Mouse (Mus musculus): ENCODE results near the gene Smurf1. TPM values are rescaled to one million over a fixed set of nuclear protein-coding genes. Genes with fewer than 3 reads are reported as not detected.

The Smurf1 gene
- polyA plus RNA-seq, 1 experiment: 19.7 TPM

- Histone ChIP-seq H3K4me3 (ENCODE audit: low read depth, low read length) (no peak overlapping the region), H3K27me3 (ENCODE audit: control insufficient read depth, insufficient read depth, low read length, poor library complexity, severe bottlenecking) (no peaks in the 10 kb centered on the region), H3K36me3 (ENCODE audit: control insufficient read depth, insufficient read depth, low read length, poor library complexity, severe bottlenecking) (peaks cover 4% of the 10 kb centered on the region; the same call in 1 of the 2 replicates), H3K9me3 (replicated peaks; ENCODE audit: control insufficient read depth, insufficient read depth, low read length, poor library complexity, severe bottlenecking) (no peaks in the 10 kb centered on the region), H3K4me1 (ENCODE audit: control insufficient read depth, insufficient read depth, low read length) (no peaks in the 10 kb centered on the region), H3K9ac (ENCODE audit: low read depth, poor library complexity, severe bottlenecking) (no peak overlapping the region), H3K27ac (ENCODE audit: insufficient read depth, low read length) (no peak overlapping the region)
- TF ChIP-seq POLR2A (IDR thresholded peaks at IDR 0.05; ENCODE audit: insufficient read depth, low read length): no peak
- no peak for TF ChIP-seq CTCF (IDR thresholded peaks at IDR 0.05; ENCODE audit: low read depth, low read length)
- no peak for TF ChIP-seq EP300 (IDR thresholded peaks at IDR 0.05; ENCODE audit: insufficient read depth, low read depth, low read length)
Measured at GRCm38 (mm10) chr5:144859284-144859683, 106.4 kb downstream of the Smurf1 start.

DNA sequence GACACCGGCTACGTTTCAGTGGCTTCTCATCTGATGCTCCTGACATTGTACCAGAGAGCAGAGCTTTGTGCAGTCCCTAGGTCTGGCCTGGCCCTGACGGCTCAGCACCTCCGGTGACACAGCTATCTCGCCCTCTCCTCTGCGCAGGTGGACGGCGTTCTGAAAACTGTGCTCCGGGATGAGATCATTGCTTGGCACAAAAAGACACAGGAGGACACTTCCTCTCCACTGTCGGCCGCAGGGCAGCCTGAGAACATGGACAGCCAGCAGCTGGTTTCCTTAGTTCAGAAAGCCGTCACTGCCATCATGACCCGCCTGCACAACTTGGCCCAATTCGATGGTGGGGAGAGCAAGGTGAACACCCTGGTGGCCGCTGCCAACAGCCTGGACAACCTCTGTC is 107.1 kb downstream of the Smurf1 start:
- H3K9ac ChIP-seq (ENCODE audit: low read depth, poor library complexity, severe bottlenecking): no peak overlapping the region
- H3K27me3 ChIP-seq (ENCODE audit: control insufficient read depth, insufficient read depth, low read length, poor library complexity, severe bottlenecking): no peaks in the 10 kb centered on the region
- no peak for TF ChIP-seq EP300 (IDR thresholded peaks at IDR 0.05; ENCODE audit: insufficient read depth, low read depth, low read length)
- no peak for TF ChIP-seq CTCF (IDR thresholded peaks at IDR 0.05; ENCODE audit: low read depth, low read length)
- no peak for TF ChIP-seq POLR2A (IDR thresholded peaks at IDR 0.05; ENCODE audit: insufficient read depth, low read length)
- no peaks in the 10 kb centered on the region for H3K9me3 ChIP-seq (replicated peaks; ENCODE audit: control insufficient read depth, insufficient read depth, low read length, poor library complexity, severe bottlenecking)
- H3K4me3 ChIP-seq (ENCODE audit: low read depth, low read length): no peak overlapping the region
- no peaks in the 10 kb centered on the region for H3K4me1 ChIP-seq (ENCODE audit: control insufficient read depth, insufficient read depth, low read length)
- H3K36me3 ChIP-seq (ENCODE audit: control insufficient read depth, insufficient read depth, low read length, poor library complexity, severe bottlenecking): peaks cover 4% of the 10 kb centered on the region; the same call in 1 of the 2 replicates
- no peak overlapping the region for H3K27ac ChIP-seq (ENCODE audit: insufficient read depth, low read length)

- no peaks in the 10 kb centered on the region for H3K27me3 ChIP-seq (ENCODE audit: control insufficient read depth, insufficient read depth, low read length, poor library complexity, severe bottlenecking)
- no peak overlapping the region for H3K27ac ChIP-seq (ENCODE audit: insufficient read depth, low read length)
- peaks cover 4% of the 10 kb centered on the region; the same call in 1 of the 2 replicates for H3K36me3 ChIP-seq (ENCODE audit: control insufficient read depth, insufficient read depth, low read length, poor library complexity, severe bottlenecking)
- H3K9me3 ChIP-seq (replicated peaks; ENCODE audit: control insufficient read depth, insufficient read depth, low read length, poor library complexity, severe bottlenecking): no peaks in the 10 kb centered on the region
- no peak overlapping the region for H3K9ac ChIP-seq (ENCODE audit: low read depth, poor library complexity, severe bottlenecking)
- TF ChIP-seq CTCF (IDR thresholded peaks at IDR 0.05; ENCODE audit: low read depth, low read length) (no peak), POLR2A (IDR thresholded peaks at IDR 0.05; ENCODE audit: insufficient read depth, low read length) (no peak), EP300 (IDR thresholded peaks at IDR 0.05; ENCODE audit: insufficient read depth, low read depth, low read length) (peak; percentile 65; the same call in 1 of the 2 replicates)
- no peaks in the 10 kb centered on the region for H3K4me1 ChIP-seq (ENCODE audit: control insufficient read depth, insufficient read depth, low read length)
- H3K4me3 ChIP-seq (ENCODE audit: low read depth, low read length): no peak overlapping the region
Measured at GRCm38 (mm10) chr5:144855936-144856335, 109.7 kb downstream of the Smurf1 start.

DNA sequence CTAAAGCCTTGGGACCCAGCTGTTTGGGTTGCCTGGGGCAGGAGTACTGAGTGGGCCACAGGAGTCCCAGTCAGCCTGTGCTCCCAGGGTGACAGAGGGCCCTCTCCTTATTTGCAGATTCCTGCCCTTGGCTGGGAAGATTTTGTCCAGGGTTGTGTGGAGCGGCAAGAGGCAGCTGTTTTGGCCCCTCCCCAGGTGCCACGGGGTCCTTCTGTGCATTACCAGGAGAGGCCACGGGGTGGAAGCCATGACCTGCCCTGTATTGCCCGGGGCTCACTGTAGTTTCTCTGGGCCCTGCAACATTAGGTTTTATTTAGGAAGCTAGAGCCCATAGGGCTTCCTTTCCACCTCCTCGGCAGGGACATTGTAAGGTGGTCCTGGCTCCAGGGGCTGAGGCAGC is 111.7 kb downstream of the Smurf1 start:
- Histone ChIP-seq H3K4me3 (ENCODE audit: low read depth, low read length) (no peak overlapping the region), H3K9ac (ENCODE audit: low read depth, poor library complexity, severe bottlenecking) (no peak overlapping the region), H3K27me3 (ENCODE audit: control insufficient read depth, insufficient read depth, low read length, poor library complexity, severe bottlenecking) (no peaks in the 10 kb centered on the region), H3K9me3 (replicated peaks; ENCODE audit: control insufficient read depth, insufficient read depth, low read length, poor library complexity, severe bottlenecking) (no peaks in the 10 kb centered on the region), H3K36me3 (ENCODE audit: control insufficient read depth, insufficient read depth, low read length, poor library complexity, severe bottlenecking) (peaks cover 4% of the 10 kb centered on the region; the same call in 1 of the 2 replicates), H3K4me1 (ENCODE audit: control insufficient read depth, insufficient read depth, low read length) (no peaks in the 10 kb centered on the region), H3K27ac (ENCODE audit: insufficient read depth, low read length) (no peak overlapping the region)
- TF ChIP-seq CTCF (IDR thresholded peaks at IDR 0.05; ENCODE audit: low read depth, low read length) (peak; percentile 1), EP300 (IDR thresholded peaks at IDR 0.05; ENCODE audit: insufficient read depth, low read depth, low read length) (no peak)

DNA sequence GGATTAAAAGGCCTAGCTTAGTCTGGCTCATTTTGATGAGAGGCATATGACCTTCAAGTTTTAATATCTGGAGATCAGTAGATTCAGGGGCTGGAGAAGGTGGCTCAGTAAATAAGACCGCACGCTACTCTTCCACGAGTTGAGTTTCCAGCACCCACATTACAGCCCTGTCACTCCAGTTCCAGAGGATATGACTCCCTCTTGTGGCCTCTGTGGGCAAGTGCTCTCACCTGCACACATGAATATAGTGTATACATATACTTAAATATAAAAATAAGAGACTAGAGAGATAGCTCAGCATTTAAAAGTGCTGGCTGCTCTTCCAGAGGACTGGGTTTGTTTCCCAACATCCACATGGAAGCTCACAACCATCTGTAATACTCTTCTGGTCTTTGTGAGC is 113.8 kb downstream of the Smurf1 start:
- no peaks in the 10 kb centered on the region for H3K4me1 ChIP-seq (ENCODE audit: control insufficient read depth, insufficient read depth, low read length)
- no peak overlapping the region for H3K27ac ChIP-seq (ENCODE audit: insufficient read depth, low read length)
- H3K9ac ChIP-seq (ENCODE audit: low read depth, poor library complexity, severe bottlenecking): no peak overlapping the region
- H3K9me3 ChIP-seq (replicated peaks; ENCODE audit: control insufficient read depth, insufficient read depth, low read length, poor library complexity, severe bottlenecking): no peaks in the 10 kb centered on the region
- TF ChIP-seq CTCF (IDR thresholded peaks at IDR 0.05; ENCODE audit: low read depth, low read length) (peak; percentile 52), EP300 (IDR thresholded peaks at IDR 0.05; ENCODE audit: insufficient read depth, low read depth, low read length) (no peak)
- H3K4me3 ChIP-seq (ENCODE audit: low read depth, low read length): no peak overlapping the region
- no peaks in the 10 kb centered on the region for H3K36me3 ChIP-seq (ENCODE audit: control insufficient read depth, insufficient read depth, low read length, poor library complexity, severe bottlenecking)
- H3K27me3 ChIP-seq (ENCODE audit: control insufficient read depth, insufficient read depth, low read length, poor library complexity, severe bottlenecking): no peaks in the 10 kb centered on the region

- H3K27ac ChIP-seq (ENCODE audit: insufficient read depth, low read length): no peak overlapping the region
- H3K9ac ChIP-seq (ENCODE audit: low read depth, poor library complexity, severe bottlenecking): no peak overlapping the region
- no peak for TF ChIP-seq EP300 (IDR thresholded peaks at IDR 0.05; ENCODE audit: insufficient read depth, low read depth, low read length)
- TF ChIP-seq CTCF (IDR thresholded peaks at IDR 0.05; ENCODE audit: low read depth, low read length): no peak
- no peak for TF ChIP-seq POLR2A (IDR thresholded peaks at IDR 0.05; ENCODE audit: insufficient read depth, low read length)
- no peaks in the 10 kb centered on the region for H3K4me1 ChIP-seq (ENCODE audit: control insufficient read depth, insufficient read depth, low read length)
- no peaks in the 10 kb centered on the region for H3K27me3 ChIP-seq (ENCODE audit: control insufficient read depth, insufficient read depth, low read length, poor library complexity, severe bottlenecking)
- H3K9me3 ChIP-seq (replicated peaks; ENCODE audit: control insufficient read depth, insufficient read depth, low read length, poor library complexity, severe bottlenecking): no peaks in the 10 kb centered on the region
- H3K36me3 ChIP-seq (ENCODE audit: control insufficient read depth, insufficient read depth, low read length, poor library complexity, severe bottlenecking): no peaks in the 10 kb centered on the region
- H3K4me3 ChIP-seq (ENCODE audit: low read depth, low read length): no peak overlapping the region
Measured at GRCm38 (mm10) chr5:144849932-144850331, 115.7 kb downstream of the Smurf1 start.

Data from ES-Bruce4 (cell line).